Mouse (Mus musculus): Measurements from ENCODE around the gene Cep19.

- no peak for TF ChIP-seq GATA1 (IDR thresholded peaks at IDR 0.05; ENCODE audit: borderline replicate concordance, low read length)
- no peak for TF ChIP-seq CTCF (IDR thresholded peaks at IDR 0.05; ENCODE audit: low read depth, low read length)
- no peak for TF ChIP-seq TAL1 (conservative IDR thresholded peaks at IDR 0.05; ENCODE audit: low read depth, low read length)
- no peak for TF ChIP-seq POLR2AphosphoS5 (IDR thresholded peaks at IDR 0.05; ENCODE audit: insufficient replicate concordance, low read depth, low read length)
- no peak for TF ChIP-seq GATA2 (IDR thresholded peaks at IDR 0.05; ENCODE audit: borderline replicate concordance, low read depth, low read length)
These were observed 14.1 kb downstream of the Cep19 start for GRCm38 (mm10) chr16:32113541-32114218.
